Mouse (Mus musculus): ENCODE data around the gene Fen1. TPM values are rescaled to one million over a fixed set of nuclear protein-coding genes. Genes with fewer than 3 reads are reported as not detected.

Fen1 gene
- polyA plus RNA-seq, 1 experiment from 2014 or later = 25.5 TPM

DNA sequence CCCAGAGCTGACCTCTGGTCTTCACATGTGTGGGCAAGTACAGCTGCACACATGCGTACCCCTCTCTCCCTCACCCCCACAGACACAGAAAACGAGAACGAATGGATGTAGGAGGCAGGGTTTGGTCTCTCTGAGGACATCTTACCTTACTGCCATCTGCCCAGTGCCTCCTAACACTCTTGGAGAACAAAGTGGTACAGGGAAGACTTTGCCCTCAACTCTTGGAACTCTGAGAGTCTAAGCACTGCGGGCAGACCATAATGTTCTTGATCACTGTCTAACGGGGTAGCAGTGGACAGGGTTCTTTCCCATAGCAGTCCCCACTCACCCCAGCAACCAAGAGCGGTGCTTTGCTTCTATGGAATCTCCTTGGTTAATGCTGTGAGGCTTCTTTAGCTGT lies 14.9 kb downstream of the Fen1 start:
- Histone ChIP-seq H3K36me3 (replicated peaks) (peaks cover 54% of the 10 kb centered on the region), H3K9ac (no peak overlapping the region), H3K4me3 (no peak overlapping the region), H3K4me2 (no peak overlapping the region), H3K9me3 (no peaks in the 10 kb centered on the region), H3K4me1 (peaks cover 29% of the 10 kb centered on the region), H3K27ac (peak overlapping the region; percentile 50; the same call in 1 of the 2 replicates), H3K27me3 (replicated peaks) (no peaks in the 10 kb centered on the region)
- no peak for ATAC-seq (replicated peaks)
- 96% methylated on average over 6 of the region's 6 CpGs for WGBS

DNA sequence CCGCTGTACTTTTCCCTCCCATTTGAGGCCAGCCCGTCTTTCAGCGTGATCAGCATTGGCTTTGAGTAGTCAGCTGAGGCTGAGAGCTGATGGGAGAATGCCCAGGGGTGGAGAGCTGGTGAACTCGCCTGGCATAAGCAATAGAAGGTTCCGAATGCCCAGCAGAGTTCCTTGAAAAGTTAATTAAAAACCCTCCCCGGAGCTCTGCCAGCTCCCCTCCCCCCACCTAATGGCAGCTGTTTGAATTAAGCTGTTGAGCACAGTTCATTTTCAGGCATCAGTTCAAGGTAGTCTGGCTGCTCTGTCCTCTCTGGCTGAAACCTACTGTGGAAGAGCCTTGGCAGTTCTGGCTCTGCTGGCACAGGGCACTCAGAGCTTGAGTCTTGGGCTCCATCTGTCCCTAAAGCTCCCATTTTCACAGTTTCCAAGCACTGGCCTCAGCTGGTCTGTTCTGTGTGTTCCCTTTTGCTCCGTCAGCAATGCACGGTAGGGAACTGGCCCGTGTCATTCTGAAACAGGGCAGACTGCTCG lies 15.6 kb downstream of the Fen1 start:
- Histone ChIP-seq H3K36me3 (replicated peaks) (peaks cover 48% of the 10 kb centered on the region), H3K4me1 (peaks cover 29% of the 10 kb centered on the region), H3K4me3 (no peak overlapping the region), H3K9ac (no peak overlapping the region), H3K27ac (peak overlapping the region; percentile 50; the same call in 1 of the 2 replicates), H3K27me3 (replicated peaks) (no peaks in the 10 kb centered on the region), H3K4me2 (no peak overlapping the region), H3K9me3 (no peaks in the 10 kb centered on the region)
- 67% methylated on average over 10 of the region's 10 CpGs for WGBS
- ATAC-seq (replicated peaks) = no peak

DNA sequence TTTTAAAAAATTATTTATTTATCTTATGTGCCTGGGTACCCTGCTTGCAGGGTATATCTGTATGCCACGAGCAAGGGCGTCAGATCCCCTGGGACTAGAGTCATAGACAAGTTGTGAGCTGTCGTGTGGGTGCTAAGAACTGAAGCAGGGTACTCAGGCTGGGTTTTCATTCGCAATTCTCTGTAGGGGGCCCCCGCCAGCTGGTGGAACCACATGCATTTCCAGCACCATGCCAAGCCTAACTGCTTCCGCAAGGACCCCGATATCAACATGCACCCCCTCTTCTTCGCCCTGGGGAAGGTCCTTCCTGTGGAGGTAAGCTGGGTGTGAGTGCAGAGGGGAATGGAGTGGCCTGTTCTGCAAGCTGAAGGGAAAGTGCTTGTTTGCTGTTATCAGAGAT lies 17.4 kb downstream of the Fen1 start:
- no peaks in the 10 kb centered on the region for H3K9me3 ChIP-seq
- no peak for ATAC-seq (replicated peaks)
- H3K4me2 ChIP-seq = no peak overlapping the region
- no peak overlapping the region for H3K4me3 ChIP-seq
- H3K36me3 ChIP-seq (replicated peaks) = peaks cover 34% of the 10 kb centered on the region
- no peak overlapping the region for H3K9ac ChIP-seq
- H3K27me3 ChIP-seq (replicated peaks) = no peaks in the 10 kb centered on the region
- H3K27ac ChIP-seq = no peak overlapping the region
- H3K4me1 ChIP-seq = peaks cover 32% of the 10 kb centered on the region
- 95% methylated on average over 8 of the region's 8 CpGs for WGBS

GRCm38 (mm10) chr19:10185876-10186275 lies 18.1 kb downstream of the Fen1 start:
- 95% methylated on average over 3 of the region's 3 CpGs for WGBS
- H3K9ac ChIP-seq = no peak overlapping the region; the same call in 1 of the 2 replicates
- no peak overlapping the region for H3K27ac ChIP-seq
- H3K9me3 ChIP-seq = no peaks in the 10 kb centered on the region
- ATAC-seq (replicated peaks) = no peak
- H3K4me3 ChIP-seq = no peak overlapping the region
- H3K27me3 ChIP-seq (replicated peaks) = no peaks in the 10 kb centered on the region
- H3K4me2 ChIP-seq = no peak overlapping the region
- peaks cover 29% of the 10 kb centered on the region for H3K36me3 ChIP-seq (replicated peaks)
- H3K4me1 ChIP-seq = peaks cover 32% of the 10 kb centered on the region

GRCm38 (mm10) chr19:10184096-10184495 lies 19.9 kb downstream of the Fen1 start:
- peak overlapping the region; percentile 93 for H3K27ac ChIP-seq
- H3K4me1 ChIP-seq = peaks cover 32% of the 10 kb centered on the region
- peak overlapping the region; percentile 66 for H3K4me2 ChIP-seq
- H3K36me3 ChIP-seq (replicated peaks) = peaks cover 18% of the 10 kb centered on the region
- H3K4me3 ChIP-seq = peak overlapping the region; percentile 84
- peak overlapping the region; percentile 96 for H3K9ac ChIP-seq
- H3K9me3 ChIP-seq = no peaks in the 10 kb centered on the region
- H3K27me3 ChIP-seq (replicated peaks) = no peaks in the 10 kb centered on the region
- ATAC-seq (replicated peaks) = peak; percentile 29
- WGBS = 3% methylated on average over 12 of the region's 12 CpGs

DNA sequence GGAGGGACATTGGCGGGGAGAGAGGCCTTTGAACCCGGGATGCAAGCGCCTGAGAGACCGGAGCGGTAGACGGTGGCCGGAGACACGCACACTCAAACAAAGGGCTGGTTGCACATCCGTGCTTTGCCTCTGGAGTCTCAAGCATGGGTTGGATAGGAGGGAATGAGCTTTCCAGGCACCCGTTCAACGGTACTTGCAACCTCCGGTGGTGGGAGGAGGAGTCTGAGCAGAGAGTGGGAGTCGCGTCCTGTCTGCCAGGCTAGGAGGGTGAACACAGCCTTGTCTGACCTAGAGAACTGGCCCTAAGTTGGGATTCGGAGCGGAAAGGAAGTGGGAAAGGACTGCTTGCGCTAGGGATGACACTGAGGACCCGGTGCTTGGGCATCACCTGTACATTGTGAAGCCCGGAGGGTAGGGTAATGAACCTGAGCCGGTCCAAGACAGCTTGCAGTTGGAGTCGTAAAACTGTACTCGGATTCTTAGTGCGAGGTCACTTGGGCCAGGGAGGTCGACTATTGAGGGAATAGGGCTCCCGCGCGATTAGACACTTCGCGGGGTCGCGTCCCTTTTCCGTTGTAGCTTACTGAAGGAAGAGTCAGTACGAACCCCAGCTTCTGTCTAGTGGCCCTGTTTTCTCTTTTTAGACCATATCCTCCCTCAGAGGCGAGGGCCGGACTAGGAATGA lies 20.5 kb downstream of the Fen1 start:
- H3K27ac ChIP-seq = peak overlapping the region; percentile 93
- peak overlapping the region; percentile 84 for H3K4me3 ChIP-seq
- H3K9ac ChIP-seq = peak overlapping the region; percentile 96
- no peaks in the 10 kb centered on the region for H3K27me3 ChIP-seq (replicated peaks)
- H3K36me3 ChIP-seq (replicated peaks) = peaks cover 12% of the 10 kb centered on the region
- peak overlapping the region; percentile 66 for H3K4me2 ChIP-seq
- WGBS = under 1% methylated on average over 35 of the region's 35 CpGs
- H3K9me3 ChIP-seq = no peaks in the 10 kb centered on the region
- peak; percentile 82 for ATAC-seq (replicated peaks)
- H3K4me1 ChIP-seq = peaks cover 32% of the 10 kb centered on the region

- Histone ChIP-seq H3K27ac (peak within 1 kb of the TSS; percentile 93), H3K4me2 (peak within 1 kb of the TSS; percentile 66), H3K4me1 (peaks cover 32% of the 10 kb centered on the region), H3K36me3 (replicated peaks) (peaks cover 10% of the 10 kb centered on the region), H3K9ac (peak within 1 kb of the TSS; percentile 96), H3K27me3 (replicated peaks) (no peaks in the 10 kb centered on the region), H3K9me3 (no peaks in the 10 kb centered on the region), H3K4me3 (peak within 1 kb of the TSS; percentile 84)
- WGBS = under 1% methylated on average over 68 of the region's 70 CpGs
- peak; percentile 97 for ATAC-seq (replicated peaks)
These were observed 21.2 kb downstream of the Fen1 start, which contains the start of gene Fads1 for GRCm38 (mm10) chr19:10182670-10183298. TSS of gene Fads1 (plus strand) at chr19:10182888.

GRCm38 (mm10) chr19:10182142-10182541 lies 21.8 kb downstream of the Fen1 start:
- H3K4me3 ChIP-seq = peak overlapping the region; percentile 84
- peak overlapping the region; percentile 96; the same call in 1 of the 2 replicates for H3K9ac ChIP-seq
- H3K36me3 ChIP-seq (replicated peaks) = peaks cover 10% of the 10 kb centered on the region
- WGBS = 25% methylated on average over 7 of the region's 7 CpGs
- H3K27me3 ChIP-seq (replicated peaks) = no peaks in the 10 kb centered on the region
- H3K9me3 ChIP-seq = no peaks in the 10 kb centered on the region
- H3K4me2 ChIP-seq = peak overlapping the region; percentile 66
- ATAC-seq (replicated peaks) = peak; percentile 9
- peak overlapping the region; percentile 93 for H3K27ac ChIP-seq
- peaks cover 32% of the 10 kb centered on the region for H3K4me1 ChIP-seq

DNA sequence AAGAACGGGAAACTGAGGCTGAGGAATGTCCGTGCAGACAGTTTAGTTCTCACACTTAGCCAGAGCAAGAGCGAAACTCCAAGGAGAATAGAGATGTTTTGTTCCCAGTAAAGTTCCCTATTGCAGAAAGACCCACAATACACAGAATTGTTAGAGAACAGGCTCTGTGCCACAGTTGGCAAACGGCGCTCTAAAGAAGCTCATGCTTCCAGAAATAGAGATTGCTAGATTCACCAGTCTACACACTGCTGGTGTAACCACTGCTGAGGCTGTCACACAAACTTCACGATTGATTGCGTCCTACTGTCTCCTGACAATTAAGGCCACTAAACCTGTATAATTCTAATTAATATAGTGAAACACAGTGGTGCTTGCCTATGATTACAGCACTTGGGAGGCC lies 22.7 kb downstream of the Fen1 start:
- Histone ChIP-seq H3K27ac (no peak overlapping the region), H3K9me3 (no peaks in the 10 kb centered on the region), H3K36me3 (replicated peaks) (peaks cover 9% of the 10 kb centered on the region), H3K9ac (no peak overlapping the region), H3K4me1 (peaks cover 25% of the 10 kb centered on the region), H3K27me3 (replicated peaks) (no peaks in the 10 kb centered on the region), H3K4me2 (no peak overlapping the region), H3K4me3 (no peak overlapping the region)
- WGBS = 87% methylated on average over 7 of the region's 7 CpGs
- no peak for ATAC-seq (replicated peaks)

DNA sequence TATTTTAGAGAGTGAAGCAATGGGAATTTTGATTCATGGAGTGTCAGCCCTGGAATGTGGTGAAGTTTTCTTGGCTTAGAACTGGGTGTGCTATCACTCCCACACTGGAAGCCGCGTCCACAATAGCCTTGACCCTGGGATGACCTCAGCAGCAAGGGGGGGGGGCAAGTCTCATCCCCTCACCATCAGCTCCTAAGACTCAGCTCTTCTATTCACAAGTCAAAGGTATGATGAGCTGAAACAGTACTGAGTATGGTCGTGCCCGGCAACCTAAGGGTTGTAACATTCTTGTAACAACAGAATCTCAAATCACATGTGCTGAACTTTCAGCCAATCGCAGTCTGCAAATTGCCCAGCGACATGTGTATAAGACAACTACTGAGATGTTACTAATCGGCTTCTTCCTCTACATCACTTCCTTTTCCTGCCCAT lies 27.0 kb downstream of the Fen1 start:
- H3K4me1 ChIP-seq = no peaks in the 10 kb centered on the region
- WGBS = 79% methylated on average over 7 of the region's 7 CpGs
- H3K27me3 ChIP-seq (replicated peaks) = no peaks in the 10 kb centered on the region
- ATAC-seq (replicated peaks) = no peak
- no peak overlapping the region for H3K4me2 ChIP-seq
- no peak overlapping the region for H3K27ac ChIP-seq
- no peaks in the 10 kb centered on the region for H3K9me3 ChIP-seq
- no peaks in the 10 kb centered on the region for H3K36me3 ChIP-seq (replicated peaks)
- H3K9ac ChIP-seq = no peak overlapping the region
- H3K4me3 ChIP-seq = no peak overlapping the region

DNA sequence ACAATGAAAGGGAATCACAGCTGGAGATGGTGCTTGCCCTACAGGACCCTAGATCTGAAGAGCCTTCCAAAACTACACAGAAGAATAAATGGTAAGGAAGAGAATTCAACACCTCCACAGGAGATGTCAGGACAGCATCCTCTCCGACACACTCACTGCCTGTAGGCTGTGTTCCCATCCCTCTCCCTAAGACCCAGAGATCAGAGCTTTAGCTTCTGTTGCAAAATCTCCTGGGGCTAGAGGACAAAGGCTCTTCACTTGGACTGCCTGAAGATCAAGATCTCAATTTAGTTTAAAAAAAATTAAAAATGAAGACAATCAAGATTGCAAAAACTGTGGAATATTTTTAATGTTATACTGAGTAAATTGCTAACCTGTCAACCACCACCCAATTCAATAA lies 27.5 kb downstream of the Fen1 start:
- Histone ChIP-seq H3K4me1 (no peaks in the 10 kb centered on the region), H3K9ac (no peak overlapping the region), H3K36me3 (replicated peaks) (no peaks in the 10 kb centered on the region), H3K27ac (no peak overlapping the region), H3K27me3 (replicated peaks) (no peaks in the 10 kb centered on the region), H3K4me3 (no peak overlapping the region), H3K9me3 (no peaks in the 10 kb centered on the region), H3K4me2 (no peak overlapping the region)
- no peak for ATAC-seq (replicated peaks)
- WGBS = 50% methylated on average over 1 of the region's 1 CpGs

DNA sequence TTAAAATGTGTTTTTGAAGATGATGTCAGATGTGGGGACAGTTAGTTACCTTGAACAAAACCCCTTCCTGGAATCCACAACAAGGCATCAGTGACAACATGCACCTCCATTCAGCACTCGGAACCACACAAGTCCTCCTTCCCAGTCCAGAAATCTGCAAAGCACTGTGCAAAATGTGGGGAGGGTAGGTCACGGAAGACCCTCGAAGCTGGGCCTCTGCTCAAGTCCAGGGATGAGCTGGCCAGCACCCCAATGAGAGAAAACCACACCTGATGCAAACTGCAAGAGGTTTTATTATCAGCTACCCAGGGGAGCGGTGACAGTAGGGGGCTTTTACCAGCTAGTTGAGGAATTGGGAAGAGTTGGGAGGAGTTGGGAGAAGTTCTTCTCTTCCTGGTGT lies 29.0 kb downstream of the Fen1 start:
- Histone ChIP-seq H3K36me3 (replicated peaks) (no peaks in the 10 kb centered on the region), H3K27ac (no peak overlapping the region), H3K4me3 (no peak overlapping the region), H3K9me3 (no peaks in the 10 kb centered on the region), H3K4me2 (no peak overlapping the region), H3K27me3 (replicated peaks) (no peaks in the 10 kb centered on the region), H3K9ac (no peak overlapping the region), H3K4me1 (no peaks in the 10 kb centered on the region)
- ATAC-seq (replicated peaks) = no peak
- 81% methylated on average over 4 of the region's 4 CpGs for WGBS

All from midbrain, embryonic 15.5 days (tissue).